Mouse (Mus musculus): ENCODE data around the gene Crisp2.

DNA sequence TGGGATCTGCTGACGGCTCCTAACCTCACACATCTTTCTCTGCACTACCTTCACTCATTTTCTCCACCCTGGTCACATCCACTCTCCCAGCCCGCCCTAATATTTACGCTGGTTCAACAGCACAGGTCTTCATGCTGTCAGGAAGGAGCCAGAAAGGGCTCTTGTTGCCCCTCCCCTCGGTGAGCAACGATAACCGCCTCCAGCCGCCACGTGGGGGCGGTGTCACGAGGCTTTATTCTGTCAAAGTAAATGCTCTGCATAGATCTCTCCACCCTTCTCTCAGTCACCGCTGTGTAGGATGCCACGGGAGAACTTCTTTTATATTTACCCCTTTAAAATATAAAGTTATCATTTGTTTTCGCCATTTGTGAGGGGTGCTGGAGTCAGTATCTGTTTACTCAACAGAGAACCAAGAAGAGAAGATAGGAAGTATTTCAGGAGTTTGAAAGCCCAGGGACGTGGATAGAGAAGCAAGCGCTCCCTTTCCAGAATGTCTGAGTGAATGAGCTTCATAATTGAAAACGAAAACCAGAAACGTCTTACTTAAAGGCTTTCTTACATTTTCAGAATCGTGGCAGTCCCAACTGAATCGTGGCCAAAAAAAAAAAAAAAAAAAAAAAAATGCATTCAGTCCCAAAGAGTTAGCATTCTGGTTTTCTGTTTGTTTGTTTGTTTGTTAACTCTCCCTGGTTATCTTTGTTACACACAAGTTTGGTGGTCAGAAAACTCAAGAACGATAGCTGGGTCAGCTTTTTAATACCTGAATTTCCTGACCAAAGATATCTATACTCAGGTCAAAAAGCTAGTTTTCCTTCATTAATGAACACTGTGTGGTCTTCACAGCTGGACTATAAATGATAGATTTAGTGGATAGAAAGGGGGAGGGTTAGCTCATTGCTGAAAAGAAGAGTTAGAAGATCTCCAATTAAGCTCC, 12.6 kb downstream of the Crisp2 start:
- peak; percentile 27; the same call in 1 of the 2 replicates for TF ChIP-seq CTCF (IDR thresholded peaks at IDR 0.05; ENCODE audit: low read depth, low read length)
- no peak for TF ChIP-seq TAL1 (conservative IDR thresholded peaks at IDR 0.05; ENCODE audit: low read depth, low read length)
- no peak for TF ChIP-seq GATA2 (IDR thresholded peaks at IDR 0.05; ENCODE audit: borderline replicate concordance, low read depth, low read length)
- no peak for TF ChIP-seq POLR2AphosphoS5 (IDR thresholded peaks at IDR 0.05; ENCODE audit: insufficient replicate concordance, low read depth, low read length)
- TF ChIP-seq GATA1 (IDR thresholded peaks at IDR 0.05; ENCODE audit: borderline replicate concordance, low read length): no peak
